Mouse (Mus musculus): ENCODE results near the gene Gm17606. TPM values are rescaled to one million over a fixed set of nuclear protein-coding genes. Genes with fewer than 3 reads are reported as not detected.
A peak's percentile ranks its signal among the peaks of the same experiment; 100 is the strongest.

Gm17606 gene
- not detected for polyA plus RNA-seq (2012; fragmentation: generic; extraction: Trizol)

DNA sequence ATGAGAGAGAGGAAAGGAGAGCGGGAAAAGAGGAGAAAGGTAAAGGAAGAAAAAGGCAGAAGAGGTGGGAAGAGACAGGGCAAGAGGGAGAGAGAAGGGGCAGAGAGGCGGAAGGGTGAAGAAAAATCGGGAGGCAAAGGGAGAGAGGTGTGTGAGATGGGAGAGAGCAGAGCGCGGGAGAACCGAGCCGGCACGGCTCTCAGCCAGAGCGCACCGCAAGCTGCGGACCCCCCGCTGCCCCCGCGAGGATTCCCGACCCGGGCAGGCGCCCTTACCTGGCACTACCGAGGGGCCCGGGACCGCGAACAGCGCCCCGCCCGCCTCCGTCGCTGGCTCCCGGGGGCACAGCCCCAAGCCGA is at the start of gene Gm17606:
Gm17606 (plus strand) TSS at position 7 of the 359 bp plus-strand sequence.
- Histone ChIP-seq H3K36me3 (ENCODE audit: control insufficient read depth, insufficient read depth) (peaks cover 25% of the 10 kb centered on the region), H3ac (ENCODE audit: control insufficient read depth, insufficient read length) (peak within 1 kb of the TSS; percentile 80), H3K27me3 (ENCODE audit: control insufficient read depth, insufficient read depth, insufficient read length) (no peaks in the 10 kb centered on the region), H3K4me3 (peak within 1 kb of the TSS; percentile 37), H3K79me2 (ENCODE audit: control insufficient read depth, insufficient read depth) (no peaks in the 10 kb centered on the region), H3K4me2 (ENCODE audit: low read depth) (peak within 1 kb of the TSS; percentile 88)
- no peak for TF ChIP-seq MAX (IDR thresholded peaks at IDR 0.05; ENCODE audit: low read depth)
- no peak for TF ChIP-seq POLR2AphosphoS2 (IDR thresholded peaks at IDR 0.05; ENCODE audit: insufficient read length, low read depth)
- TF ChIP-seq USF1 (IDR thresholded peaks at IDR 0.05; ENCODE audit: low read depth), result no peak
- no peak for TF ChIP-seq TCF3 (IDR thresholded peaks at IDR 0.05; ENCODE audit: insufficient read length, low read depth)
- no peak for TF ChIP-seq POLR2A (IDR thresholded peaks at IDR 0.05; ENCODE audit: insufficient read length, low read depth)
- TF ChIP-seq SRF (IDR thresholded peaks at IDR 0.05; ENCODE audit: control insufficient read depth, insufficient read length, low read depth), result no peak
- TF ChIP-seq MYOG (IDR thresholded peaks at IDR 0.05; ENCODE audit: control insufficient read depth in 1 of 3, insufficient read depth in 1 of 3, insufficient read length in 2 of 3, low read depth in 2 of 3), result no peak

DNA sequence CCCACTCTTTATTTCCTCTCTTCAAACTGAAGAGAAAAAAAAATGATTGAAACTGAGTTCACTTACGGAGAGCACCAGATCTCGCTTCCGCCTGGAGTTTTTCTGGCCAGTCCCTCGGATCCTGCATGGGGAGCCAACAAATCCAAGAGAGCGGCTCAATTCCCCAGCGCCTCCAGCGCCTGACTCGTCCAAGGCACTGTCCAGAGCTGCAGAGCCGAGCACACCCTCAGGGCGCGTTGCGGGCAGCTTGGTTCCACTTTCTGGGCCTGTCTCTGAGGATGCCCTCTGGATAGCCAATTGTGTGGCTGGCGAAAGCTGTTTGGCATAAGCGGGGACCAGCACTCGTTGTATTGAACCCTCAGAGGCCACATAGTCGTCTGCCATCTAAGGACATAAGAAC is 49.7 kb upstream of the Gm17606 start:
- Histone ChIP-seq H3K4me3 (no peak overlapping the region), H3K4me2 (ENCODE audit: low read depth) (no peak overlapping the region), H3ac (ENCODE audit: control insufficient read depth, insufficient read length) (no peak overlapping the region), H3K79me2 (ENCODE audit: control insufficient read depth, insufficient read depth) (no peaks in the 10 kb centered on the region), H3K36me3 (ENCODE audit: control insufficient read depth, insufficient read depth) (no peaks in the 10 kb centered on the region), H3K27me3 (ENCODE audit: control insufficient read depth, insufficient read depth, insufficient read length) (no peaks in the 10 kb centered on the region)
- TF ChIP-seq REST (IDR thresholded peaks at IDR 0.05; ENCODE audit: insufficient read depth, insufficient read length), result no peak

DNA sequence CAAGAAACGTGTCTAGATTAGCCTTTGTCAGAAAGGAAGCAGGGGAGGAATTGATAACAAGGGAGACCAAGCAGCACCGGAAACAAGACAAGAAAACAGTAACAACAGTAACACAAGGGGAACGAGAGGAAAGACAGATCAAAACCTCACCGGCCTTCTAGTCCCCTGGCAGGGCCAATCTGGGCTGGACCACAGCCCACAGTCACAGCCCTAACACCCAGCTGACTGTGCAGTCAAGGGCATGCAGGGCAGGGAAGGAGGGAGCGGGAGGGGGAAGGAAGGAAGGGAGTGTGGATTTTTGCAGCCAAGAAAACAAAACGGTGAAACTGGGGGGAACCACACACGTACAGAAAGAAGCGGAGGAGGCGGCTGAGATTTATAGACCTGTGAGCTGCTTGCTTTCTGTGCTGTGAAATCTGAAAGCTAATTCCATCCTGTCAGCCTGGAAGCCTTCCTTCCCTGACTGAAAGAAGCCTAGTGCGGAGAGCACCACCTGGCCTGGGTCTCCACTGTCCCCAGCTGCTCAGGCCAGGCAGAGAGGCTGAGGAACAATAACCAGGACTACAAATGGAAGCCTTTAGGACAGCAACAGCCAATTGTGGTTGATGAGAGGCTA is 48.3 kb upstream of the Gm17606 start:
- H3K4me3 ChIP-seq, result no peak overlapping the region
- H3K27me3 ChIP-seq (ENCODE audit: control insufficient read depth, insufficient read depth, insufficient read length), result no peaks in the 10 kb centered on the region
- H3K36me3 ChIP-seq (ENCODE audit: control insufficient read depth, insufficient read depth), result no peaks in the 10 kb centered on the region
- no peak overlapping the region for H3ac ChIP-seq (ENCODE audit: control insufficient read depth, insufficient read length)
- H3K79me2 ChIP-seq (ENCODE audit: control insufficient read depth, insufficient read depth), result no peaks in the 10 kb centered on the region
- no peak overlapping the region for H3K4me2 ChIP-seq (ENCODE audit: low read depth)
- TF ChIP-seq POLR2AphosphoS2 (IDR thresholded peaks at IDR 0.05; ENCODE audit: insufficient read length, low read depth), result no peak
- no peak for TF ChIP-seq MAX (IDR thresholded peaks at IDR 0.05; ENCODE audit: low read depth)
- no peak for TF ChIP-seq MYOG (IDR thresholded peaks at IDR 0.05; ENCODE audit: control insufficient read depth in 1 of 3, insufficient read depth in 1 of 3, insufficient read length in 2 of 3, low read depth in 2 of 3)
- no peak for TF ChIP-seq E2F4 (IDR thresholded peaks at IDR 0.05; ENCODE audit: insufficient read depth)
- TF ChIP-seq TCF12 (IDR thresholded peaks at IDR 0.05; ENCODE audit: insufficient read depth, poor library complexity, severe bottlenecking), result no peak
- TF ChIP-seq TCF3 (IDR thresholded peaks at IDR 0.05; ENCODE audit: insufficient read length, low read depth), result no peak
- TF ChIP-seq REST (IDR thresholded peaks at IDR 0.05; ENCODE audit: insufficient read depth, insufficient read length), result no peak
- no peak for TF ChIP-seq USF1 (IDR thresholded peaks at IDR 0.05; ENCODE audit: low read depth)
- no peak for TF ChIP-seq CEBPB (IDR thresholded peaks at IDR 0.05; ENCODE audit: insufficient read depth, poor library complexity, severe bottlenecking)
- no peak for TF ChIP-seq POLR2A (IDR thresholded peaks at IDR 0.05; ENCODE audit: insufficient read length, low read depth)
- TF ChIP-seq SRF (IDR thresholded peaks at IDR 0.05; ENCODE audit: control insufficient read depth, insufficient read length, low read depth), result no peak
- no peak for TF ChIP-seq MYOD1 (IDR thresholded peaks at IDR 0.05; ENCODE audit: control insufficient read depth in 1 of 3, insufficient read length in 2 of 3, low read depth in 2 of 3)

DNA sequence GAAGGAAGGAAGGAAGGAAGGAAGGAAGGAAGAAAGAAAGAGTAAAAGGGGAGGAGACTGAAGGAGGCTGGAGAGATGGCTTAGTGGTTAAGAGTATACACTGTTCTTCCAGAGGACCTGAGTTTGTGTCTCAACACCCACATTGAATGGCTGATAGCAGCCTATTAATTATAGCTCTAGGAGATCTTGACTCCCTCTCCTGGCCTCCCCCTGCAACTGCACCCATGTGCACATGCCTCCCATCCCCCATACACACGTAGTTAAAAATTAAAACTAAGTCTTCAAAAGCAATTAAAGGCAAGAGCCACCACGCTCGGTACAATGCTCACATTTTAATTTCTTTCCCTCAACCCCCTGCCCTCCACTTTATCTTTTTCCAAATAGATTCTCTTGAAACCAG is 46.7 kb upstream of the Gm17606 start:
- TF ChIP-seq E2F4 (IDR thresholded peaks at IDR 0.05; ENCODE audit: insufficient read depth), result no peak
- TF ChIP-seq MYOD1 (IDR thresholded peaks at IDR 0.05; ENCODE audit: control insufficient read depth in 1 of 3, insufficient read length in 2 of 3, low read depth in 2 of 3), result no peak
- TF ChIP-seq MYOG (IDR thresholded peaks at IDR 0.05; ENCODE audit: control insufficient read depth in 1 of 3, insufficient read depth in 1 of 3, insufficient read length in 2 of 3, low read depth in 2 of 3), result no peak
- no peak for TF ChIP-seq CEBPB (IDR thresholded peaks at IDR 0.05; ENCODE audit: insufficient read depth, poor library complexity, severe bottlenecking)
- TF ChIP-seq TCF12 (IDR thresholded peaks at IDR 0.05; ENCODE audit: insufficient read depth, poor library complexity, severe bottlenecking), result no peak
- no peak for TF ChIP-seq SRF (IDR thresholded peaks at IDR 0.05; ENCODE audit: control insufficient read depth, insufficient read length, low read depth)
- TF ChIP-seq POLR2AphosphoS2 (IDR thresholded peaks at IDR 0.05; ENCODE audit: insufficient read length, low read depth), result no peak
- no peak for TF ChIP-seq TCF3 (IDR thresholded peaks at IDR 0.05; ENCODE audit: insufficient read length, low read depth)
- no peak for TF ChIP-seq USF1 (IDR thresholded peaks at IDR 0.05; ENCODE audit: low read depth)
- no peak for TF ChIP-seq MAX (IDR thresholded peaks at IDR 0.05; ENCODE audit: low read depth)
- no peak for TF ChIP-seq POLR2A (IDR thresholded peaks at IDR 0.05; ENCODE audit: insufficient read length, low read depth)
- TF ChIP-seq REST (IDR thresholded peaks at IDR 0.05; ENCODE audit: insufficient read depth, insufficient read length), result no peak
- Histone ChIP-seq H3K79me2 (ENCODE audit: control insufficient read depth, insufficient read depth) (no peaks in the 10 kb centered on the region), H3K4me2 (ENCODE audit: low read depth) (no peak overlapping the region), H3K4me3 (no peak overlapping the region), H3K27me3 (ENCODE audit: control insufficient read depth, insufficient read depth, insufficient read length) (no peaks in the 10 kb centered on the region), H3ac (ENCODE audit: control insufficient read depth, insufficient read length) (no peak overlapping the region), H3K36me3 (ENCODE audit: control insufficient read depth, insufficient read depth) (no peaks in the 10 kb centered on the region)

DNA sequence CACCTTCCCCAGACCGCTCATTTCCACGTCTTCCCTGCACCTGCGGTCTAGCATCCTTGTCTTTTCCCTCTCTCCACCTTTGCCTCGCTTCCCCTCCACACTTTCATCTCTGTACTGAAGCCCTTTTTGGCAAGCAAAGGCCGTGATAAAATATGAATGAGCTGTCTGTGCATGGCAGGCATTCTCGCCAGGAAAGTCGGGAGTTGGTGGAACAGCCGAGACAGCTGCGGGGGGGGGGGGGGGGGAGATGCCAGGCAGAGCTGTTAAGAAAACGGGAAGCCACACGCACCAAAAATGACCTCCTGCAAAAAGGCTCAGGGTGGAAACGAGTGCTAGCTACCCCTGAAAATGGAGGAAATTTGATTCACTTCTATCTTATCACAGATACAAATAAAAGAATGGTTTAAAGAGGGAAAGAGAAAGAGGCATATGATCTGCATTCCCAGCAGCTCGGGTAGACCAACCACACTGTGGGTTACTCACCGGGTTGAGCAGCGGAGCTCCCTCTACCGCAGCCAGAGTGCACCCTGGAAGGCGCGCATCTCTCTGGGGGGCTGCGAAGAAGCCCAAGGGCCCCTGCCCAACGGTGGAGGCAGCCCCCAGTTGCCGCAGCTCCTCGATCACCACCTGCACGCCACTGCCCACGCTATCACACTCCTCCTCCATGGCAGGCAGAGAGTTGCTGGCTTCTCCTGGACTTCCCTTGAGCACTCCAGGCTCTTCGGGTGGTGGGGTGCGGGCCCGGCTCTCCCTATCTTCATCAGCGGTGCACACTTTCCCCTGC is 45.9 kb upstream of the Gm17606 start:
- H3K27me3 ChIP-seq (ENCODE audit: control insufficient read depth, insufficient read depth, insufficient read length), result no peaks in the 10 kb centered on the region
- H3K36me3 ChIP-seq (ENCODE audit: control insufficient read depth, insufficient read depth), result no peaks in the 10 kb centered on the region
- no peak overlapping the region for H3K4me2 ChIP-seq (ENCODE audit: low read depth)
- H3K4me3 ChIP-seq, result no peak overlapping the region
- H3ac ChIP-seq (ENCODE audit: control insufficient read depth, insufficient read length), result no peak overlapping the region
- peak in 1 of 3 experiments; percentile 45 for TF ChIP-seq MYOD1 (IDR thresholded peaks at IDR 0.05; ENCODE audit: control insufficient read depth in 1 of 3, insufficient read length in 2 of 3, low read depth in 2 of 3)
- TF ChIP-seq MAX (IDR thresholded peaks at IDR 0.05; ENCODE audit: low read depth), result no peak
- peak in 1 of 3 experiments; percentile 15 for TF ChIP-seq MYOG (IDR thresholded peaks at IDR 0.05; ENCODE audit: control insufficient read depth in 1 of 3, insufficient read depth in 1 of 3, insufficient read length in 2 of 3, low read depth in 2 of 3)
- H3K79me2 ChIP-seq (ENCODE audit: control insufficient read depth, insufficient read depth), result no peaks in the 10 kb centered on the region
